Mouse (Mus musculus) myocyte (in vitro differentiated cells): ENCODE measurements around the gene Lypd5. TPM values are rescaled to one million over a fixed set of nuclear protein-coding genes. Genes with fewer than 3 reads are reported as not detected.

Experiments used
- H3K27me3 ChIP-seq: one replicate; pipeline ENCODE4 v1.6.1; 2011; ENCODE audit not compliant: control insufficient read depth, insufficient read depth, insufficient read length
- H3K36me3 ChIP-seq: one replicate; pipeline ENCODE4 v1.6.1; 2011; ENCODE audit not compliant: control insufficient read depth, insufficient read depth
- H3K4me2 ChIP-seq: one replicate; pipeline ENCODE4 v1.6.1; 2011; ENCODE audit warnings: low read depth, control low read depth
- H3K4me3 ChIP-seq: one replicate; pipeline ENCODE4 v1.5.1; 2011; ENCODE audit warnings: mild to moderate bottlenecking, control low read depth, moderate library complexity
- H3K79me2 ChIP-seq: one replicate; pipeline ENCODE4 v1.6.1; 2011; ENCODE audit not compliant: control insufficient read depth, insufficient read depth
- H3ac ChIP-seq: one replicate; pipeline ENCODE4 v1.6.1; 2011; ENCODE audit not compliant: control insufficient read depth, insufficient read length
- CEBPB ChIP-seq: IDR thresholded peaks from 2 replicates; pipeline ENCODE4 v1.6.1; 2011; ENCODE audit warnings: mild to moderate bottlenecking, moderate library complexity; ENCODE audit not compliant: poor library complexity, insufficient read depth, severe bottlenecking
- E2F4 ChIP-seq: IDR thresholded peaks from one replicate; pipeline ENCODE4 v1.6.1; 2011; ENCODE audit warnings: mild to moderate bottlenecking, control low read depth, moderate library complexity; ENCODE audit not compliant: insufficient read depth
- MAX ChIP-seq: IDR thresholded peaks from one replicate; pipeline ENCODE4 v1.6.1; 2011; ENCODE audit warnings: low read depth, mild to moderate bottlenecking, control low read depth
- MYOD1 ChIP-seq, 3 experiments: IDR thresholded peaks; one replicate each; pipeline ENCODE4 v1.6.1; 2011; ENCODE audit warnings: control low read depth in 2 of 3, low read depth in 2 of 3, mild to moderate bottlenecking in 2 of 3, moderate library complexity in 1 of 3; ENCODE audit not compliant: insufficient read length in 2 of 3, control insufficient read depth in 1 of 3
- MYOG ChIP-seq, 3 experiments: IDR thresholded peaks; one replicate each; pipeline ENCODE4 v1.6.1; 2011; ENCODE audit warnings: control low read depth in 2 of 3, low read depth in 2 of 3, mild to moderate bottlenecking in 2 of 3; ENCODE audit not compliant: insufficient read length in 2 of 3, control insufficient read depth in 1 of 3, insufficient read depth in 1 of 3
- POLR2A ChIP-seq: IDR thresholded peaks from one replicate; pipeline ENCODE4 v1.6.1; 2011; ENCODE audit warnings: low read depth, mild to moderate bottlenecking, control low read depth, moderate library complexity; ENCODE audit not compliant: insufficient read length
- POLR2AphosphoS2 ChIP-seq: IDR thresholded peaks from one replicate; pipeline ENCODE4 v1.6.1; 2011; ENCODE audit warnings: low read depth, control low read depth; ENCODE audit not compliant: insufficient read length
- REST ChIP-seq: IDR thresholded peaks from one replicate; pipeline ENCODE4 v1.6.1; 2011; ENCODE audit warnings: mild to moderate bottlenecking, control low read depth, moderate library complexity; ENCODE audit not compliant: insufficient read depth, insufficient read length
- SRF ChIP-seq: IDR thresholded peaks from one replicate; pipeline ENCODE4 v1.6.1; 2011; ENCODE audit warnings: low read depth; ENCODE audit not compliant: control insufficient read depth, insufficient read length
- TCF12 ChIP-seq: IDR thresholded peaks from one replicate; pipeline ENCODE4 v1.6.1; 2011; ENCODE audit warnings: mild to moderate bottlenecking, control low read depth; ENCODE audit not compliant: poor library complexity, insufficient read depth, severe bottlenecking
- TCF3 ChIP-seq: IDR thresholded peaks from one replicate; pipeline ENCODE4 v1.6.1; 2011; ENCODE audit warnings: low read depth, control low read depth; ENCODE audit not compliant: insufficient read length
- USF1 ChIP-seq: IDR thresholded peaks from one replicate; pipeline ENCODE4 v1.6.1; 2011; ENCODE audit warnings: low read depth, mild to moderate bottlenecking, control low read depth, moderate library complexity
- polyA plus RNA-seq: library from polyadenylated mRNA; unstranded; fragments of >200 nt; fragmentation: generic; extraction: Trizol; gene quantifications from one replicate; pipeline ENCODE4 v1.2.1, GENCODE M21; 2012; ENCODE audit warnings: missing spikeins

Lypd5 gene
- polyA plus RNA-seq, 1 experiment = not detected

DNA sequence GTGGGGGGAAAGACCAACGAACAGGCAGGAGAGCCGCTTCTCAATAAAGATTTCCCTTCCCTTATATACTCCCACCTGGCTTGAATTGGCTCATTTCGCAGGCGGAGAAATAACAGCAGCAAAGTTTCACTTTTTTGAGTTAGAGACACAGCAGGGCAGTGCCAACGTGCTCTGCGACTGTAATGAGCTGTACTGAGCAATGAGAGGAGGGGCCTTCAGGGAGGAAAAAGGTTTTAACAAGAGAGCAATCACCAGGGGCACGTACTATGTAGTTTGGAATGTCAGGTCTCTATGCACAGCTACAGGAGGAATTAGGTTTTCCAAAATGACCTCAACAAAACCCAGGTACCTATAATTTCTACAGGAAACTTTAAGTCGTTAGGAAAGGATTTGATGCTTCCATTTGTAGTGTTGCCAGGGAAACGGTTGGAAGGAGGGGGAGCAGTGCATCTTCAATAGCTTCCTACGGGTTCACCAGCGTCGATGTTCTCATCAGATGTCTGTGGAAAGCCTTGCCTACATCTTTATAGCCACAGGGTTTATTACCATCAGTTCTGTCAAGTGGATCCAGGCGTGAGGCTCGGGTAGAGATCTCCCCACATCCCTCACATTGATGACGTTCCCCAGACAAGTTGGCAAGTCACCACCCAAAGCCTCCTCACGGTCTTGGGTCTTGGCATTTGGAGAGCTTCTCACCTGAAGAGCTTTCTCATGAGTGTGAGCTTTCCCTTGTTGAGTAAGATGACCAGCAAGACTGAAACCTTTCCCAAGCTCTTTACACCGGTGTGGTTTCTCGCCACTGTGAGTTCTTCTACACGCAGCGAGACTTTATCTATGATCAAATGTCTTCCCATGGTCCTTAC, 22.5 kb upstream of the Lypd5 start:
- TF ChIP-seq E2F4 = no peak
- TF ChIP-seq POLR2A = no peak
- TF ChIP-seq MYOG (IDR thresholded peaks at IDR 0.05; ENCODE audit: control insufficient read depth in 1 of 3, insufficient read depth in 1 of 3, insufficient read length in 2 of 3, low read depth in 2 of 3) = no peak
- no peak for TF ChIP-seq CEBPB
- TF ChIP-seq TCF12 = no peak
- Histone ChIP-seq H3K79me2 (no peaks in the 10 kb centered on the region), H3ac (no peak overlapping the region), H3K36me3 (no peaks in the 10 kb centered on the region), H3K27me3 (peaks cover 8% of the 10 kb centered on the region), H3K4me3 (no peak overlapping the region), H3K4me2 (no peak overlapping the region)

DNA sequence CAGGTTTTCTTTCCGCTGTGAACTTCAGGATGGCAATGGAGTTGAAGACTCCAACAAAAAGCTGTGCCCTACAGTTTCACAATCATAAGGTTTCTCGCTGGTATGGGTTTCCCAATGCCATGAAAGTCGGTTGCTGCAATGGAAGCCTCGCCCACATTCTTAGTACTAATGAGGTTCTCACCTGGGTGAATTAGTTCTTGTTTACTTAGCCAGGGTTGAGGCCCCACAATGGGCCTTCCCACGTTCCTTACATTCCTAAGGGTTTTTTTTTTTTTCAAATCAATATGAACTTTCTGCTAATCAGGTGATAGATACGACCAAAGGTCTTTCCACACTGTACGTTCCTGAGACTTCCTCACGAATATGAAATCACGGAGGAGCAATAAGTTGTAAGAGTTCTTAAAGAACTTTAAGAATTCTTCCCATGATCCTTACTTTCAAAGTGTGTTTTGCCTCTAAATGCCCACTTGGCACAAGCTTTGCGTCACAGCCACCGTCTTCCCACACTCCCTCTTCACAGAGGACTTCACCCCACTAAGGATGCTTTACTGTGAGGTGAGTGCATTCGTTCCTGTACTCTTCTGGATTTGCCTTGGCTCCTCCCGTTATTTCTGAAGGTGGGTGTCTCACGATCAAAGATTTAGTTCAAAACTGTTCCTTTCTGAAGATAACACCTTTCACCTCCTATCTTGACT, 21.6 kb upstream of the Lypd5 start:
- Histone ChIP-seq H3K36me3 (no peaks in the 10 kb centered on the region), H3ac (no peak overlapping the region), H3K79me2 (no peaks in the 10 kb centered on the region), H3K4me2 (no peak overlapping the region), H3K27me3 (peaks cover 8% of the 10 kb centered on the region), H3K4me3 (no peak overlapping the region)
- no peak for TF ChIP-seq SRF
- no peak for TF ChIP-seq TCF12
- no peak for TF ChIP-seq USF1
- no peak for TF ChIP-seq POLR2A
- no peak for TF ChIP-seq TCF3
- no peak for TF ChIP-seq MYOG (IDR thresholded peaks at IDR 0.05; ENCODE audit: control insufficient read depth in 1 of 3, insufficient read depth in 1 of 3, insufficient read length in 2 of 3, low read depth in 2 of 3)
- no peak for TF ChIP-seq MAX
- no peak for TF ChIP-seq REST
- no peak for TF ChIP-seq POLR2AphosphoS2
- TF ChIP-seq E2F4 = no peak
- no peak for TF ChIP-seq MYOD1 (IDR thresholded peaks at IDR 0.05; ENCODE audit: control insufficient read depth in 1 of 3, insufficient read length in 2 of 3, low read depth in 2 of 3)
- no peak for TF ChIP-seq CEBPB

DNA sequence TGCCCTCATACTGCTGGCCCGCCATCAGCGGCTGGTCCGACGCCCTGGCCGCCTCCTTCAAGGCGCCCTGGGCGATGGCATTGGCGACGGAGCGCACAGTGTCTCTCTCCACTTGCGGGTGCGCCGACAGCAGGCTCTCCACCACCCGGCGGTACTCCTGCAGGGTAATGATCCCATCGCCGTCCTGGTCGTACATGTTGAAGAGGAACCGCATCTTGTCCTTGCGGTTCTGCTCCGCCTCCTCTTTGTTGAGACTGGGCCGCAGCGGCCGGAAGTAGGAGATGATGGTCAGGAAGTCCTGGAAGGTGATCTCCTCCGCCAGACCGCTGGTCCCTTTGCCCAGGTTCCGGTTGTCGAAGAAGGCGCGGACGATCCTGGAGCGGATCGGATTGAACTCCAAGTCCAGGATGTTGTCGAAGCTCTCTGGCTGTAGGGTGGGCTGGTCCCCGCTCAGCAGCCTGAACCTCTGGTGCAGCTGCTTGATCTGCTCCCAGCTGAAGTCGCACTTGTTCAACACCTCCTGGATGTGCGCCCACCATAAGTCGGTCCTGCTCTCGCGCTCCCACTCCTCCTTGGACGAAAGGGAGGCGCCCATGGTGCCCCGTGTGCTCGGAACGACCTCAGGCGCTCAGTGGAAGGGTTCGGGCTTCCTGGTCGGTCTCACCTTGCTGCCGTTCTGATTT, 15.6 kb upstream of the Lypd5 start, which contains the start of gene Tescl:
TSS of gene Tescl (minus strand) at position 633 of the 683 bp plus-strand sequence.
- Histone ChIP-seq H3ac (no peak within 1 kb of the TSS), H3K4me2 (no peak within 1 kb of the TSS), H3K79me2 (no peaks in the 10 kb centered on the region), H3K4me3 (no peak within 1 kb of the TSS), H3K36me3 (no peaks in the 10 kb centered on the region), H3K27me3 (peaks cover 15% of the 10 kb centered on the region)
- no peak for TF ChIP-seq USF1
- no peak for TF ChIP-seq REST
- TF ChIP-seq TCF3 = no peak
- no peak for TF ChIP-seq TCF12
- no peak for TF ChIP-seq POLR2AphosphoS2
- TF ChIP-seq SRF = no peak
- TF ChIP-seq POLR2A = no peak
- TF ChIP-seq MYOD1 (IDR thresholded peaks at IDR 0.05; ENCODE audit: control insufficient read depth in 1 of 3, insufficient read length in 2 of 3, low read depth in 2 of 3) = no peak
- no peak for TF ChIP-seq MAX

DNA sequence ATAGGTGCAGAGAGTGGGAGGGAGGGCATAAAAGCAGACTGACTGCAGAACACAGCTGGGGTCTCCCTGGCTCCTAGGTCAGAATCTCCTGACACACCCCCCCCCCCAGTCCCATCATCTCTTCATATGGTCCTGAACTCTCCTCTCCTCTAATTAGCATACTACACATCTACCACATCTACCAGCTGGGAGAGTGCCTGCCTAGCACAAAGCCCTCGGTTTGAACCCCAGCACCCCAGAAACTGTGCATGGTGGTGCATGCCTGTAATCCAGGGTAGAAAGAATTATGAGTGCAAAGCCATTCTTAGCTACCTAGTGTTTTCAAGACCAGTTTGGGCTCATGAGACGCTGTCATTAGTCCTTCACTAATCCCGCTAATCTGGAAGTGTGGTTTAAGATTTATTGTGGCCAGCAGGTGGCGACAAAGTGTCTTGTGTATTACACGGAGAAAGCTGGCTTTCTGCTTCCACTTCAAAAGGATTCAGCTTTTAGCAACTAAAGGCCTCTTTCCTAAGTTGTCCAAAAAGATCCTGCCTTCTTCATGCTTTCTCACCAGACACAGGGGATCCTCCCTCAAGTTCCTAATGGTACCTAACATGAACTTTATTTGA, 13.2 kb upstream of the Lypd5 start:
- H3K79me2 ChIP-seq = no peaks in the 10 kb centered on the region
- H3K36me3 ChIP-seq = no peaks in the 10 kb centered on the region
- H3K4me3 ChIP-seq = no peak overlapping the region
- TF ChIP-seq MYOD1 (IDR thresholded peaks at IDR 0.05; ENCODE audit: control insufficient read depth in 1 of 3, insufficient read length in 2 of 3, low read depth in 2 of 3) = no peak
- TF ChIP-seq E2F4 = no peak
- TF ChIP-seq POLR2A = no peak
- no peak for TF ChIP-seq POLR2AphosphoS2
- no peak for TF ChIP-seq MYOG (IDR thresholded peaks at IDR 0.05; ENCODE audit: control insufficient read depth in 1 of 3, insufficient read depth in 1 of 3, insufficient read length in 2 of 3, low read depth in 2 of 3)
- no peak overlapping the region for H3K4me2 ChIP-seq
- H3ac ChIP-seq = no peak overlapping the region
- H3K27me3 ChIP-seq = peaks cover 14% of the 10 kb centered on the region
